Mouse (Mus musculus): ENCODE results near the gene Tiam2. TPM values are rescaled to one million over a fixed set of nuclear protein-coding genes. Genes with fewer than 3 reads are reported as not detected.

The Tiam2 gene
- polyA plus RNA-seq, 1 experiment = 0.35 TPM

- TF ChIP-seq FLI1 (IDR thresholded peaks at IDR 0.05; ENCODE audit: low read length) (no peak), GATA1 (IDR thresholded peaks at IDR 0.05; ENCODE audit: borderline replicate concordance, low read length) (no peak)
Measured at GRCm38 (mm10) chr17:3412771-3413170, 86.4 kb downstream of the Tiam2 start.

GRCm38 (mm10) chr17:3415580-3415979 lies 89.2 kb downstream of the Tiam2 start:
- Histone ChIP-seq H3K4me3 (replicated peaks) (no peak overlapping the region), H3K27me3 (replicated peaks) (peaks cover 4% of the 10 kb centered on the region), H3K4me1 (no peaks in the 10 kb centered on the region), H3K36me3 (replicated peaks; ENCODE audit: low read length) (no peaks in the 10 kb centered on the region), H3K9me3 (no peaks in the 10 kb centered on the region)
- no peak for TF ChIP-seq FLI1 (IDR thresholded peaks at IDR 0.05; ENCODE audit: low read length)

More at GRCm38 (mm10) chr17:3412771-3413170, 86.4 kb downstream of the Tiam2 start:
- H3K36me3 ChIP-seq (replicated peaks; ENCODE audit: low read length) = no peaks in the 10 kb centered on the region
- H3K4me1 ChIP-seq = no peaks in the 10 kb centered on the region
- H3K9me3 ChIP-seq = no peaks in the 10 kb centered on the region
- H3K27me3 ChIP-seq (replicated peaks) = peaks cover 4% of the 10 kb centered on the region
- H3K4me3 ChIP-seq (replicated peaks) = no peak overlapping the region

- Histone ChIP-seq H3K4me3 (replicated peaks) (no peak overlapping the region), H3K27me3 (replicated peaks) (peaks cover 4% of the 10 kb centered on the region), H3K36me3 (replicated peaks; ENCODE audit: low read length) (no peaks in the 10 kb centered on the region), H3K4me1 (no peaks in the 10 kb centered on the region), H3K9me3 (no peaks in the 10 kb centered on the region)
- TF ChIP-seq GATA1 (IDR thresholded peaks at IDR 0.05; ENCODE audit: borderline replicate concordance, low read length) (no peak), FLI1 (IDR thresholded peaks at IDR 0.05; ENCODE audit: low read length) (no peak)
Measured at GRCm38 (mm10) chr17:3416401-3416800, 90.0 kb downstream of the Tiam2 start.

GRCm38 (mm10) chr17:3419368-3419928 lies 93.1 kb downstream of the Tiam2 start:
- TF ChIP-seq GATA1 (IDR thresholded peaks at IDR 0.05; ENCODE audit: borderline replicate concordance, low read length) = no peak
- TF ChIP-seq FLI1 (IDR thresholded peaks at IDR 0.05; ENCODE audit: low read length) = no peak
- H3K9me3 ChIP-seq = no peaks in the 10 kb centered on the region
- no peaks in the 10 kb centered on the region for H3K4me1 ChIP-seq
- peaks cover 3% of the 10 kb centered on the region for H3K27me3 ChIP-seq (replicated peaks)
- H3K4me3 ChIP-seq (replicated peaks) = no peak overlapping the region
- no peaks in the 10 kb centered on the region for H3K36me3 ChIP-seq (replicated peaks; ENCODE audit: low read length)

- TF ChIP-seq FLI1 (IDR thresholded peaks at IDR 0.05; ENCODE audit: low read length) (no peak), GATA1 (IDR thresholded peaks at IDR 0.05; ENCODE audit: borderline replicate concordance, low read length) (no peak)
- no peaks in the 10 kb centered on the region for H3K4me1 ChIP-seq
- H3K27me3 ChIP-seq (replicated peaks) = peaks cover 1% of the 10 kb centered on the region
- H3K36me3 ChIP-seq (replicated peaks; ENCODE audit: low read length) = no peaks in the 10 kb centered on the region
- no peaks in the 10 kb centered on the region for H3K9me3 ChIP-seq
- H3K4me3 ChIP-seq (replicated peaks) = no peak overlapping the region
Measured at GRCm38 (mm10) chr17:3420148-3420547, 93.8 kb downstream of the Tiam2 start.

GRCm38 (mm10) chr17:3423416-3423815 lies 97.0 kb downstream of the Tiam2 start:
- no peak overlapping the region for H3K4me3 ChIP-seq (replicated peaks)
- H3K9me3 ChIP-seq = no peaks in the 10 kb centered on the region
- no peaks in the 10 kb centered on the region for H3K36me3 ChIP-seq (replicated peaks; ENCODE audit: low read length)
- H3K27me3 ChIP-seq (replicated peaks) = no peaks in the 10 kb centered on the region
- TF ChIP-seq FLI1 (IDR thresholded peaks at IDR 0.05; ENCODE audit: low read length) (no peak), GATA1 (IDR thresholded peaks at IDR 0.05; ENCODE audit: borderline replicate concordance, low read length) (no peak)
- H3K4me1 ChIP-seq = no peaks in the 10 kb centered on the region

- Histone ChIP-seq H3K4me1 (no peaks in the 10 kb centered on the region), H3K27me3 (replicated peaks) (no peaks in the 10 kb centered on the region), H3K4me3 (replicated peaks) (no peak overlapping the region), H3K36me3 (replicated peaks; ENCODE audit: low read length) (no peaks in the 10 kb centered on the region), H3K9me3 (no peaks in the 10 kb centered on the region)
- TF ChIP-seq FLI1 (IDR thresholded peaks at IDR 0.05; ENCODE audit: low read length) (no peak), GATA1 (IDR thresholded peaks at IDR 0.05; ENCODE audit: borderline replicate concordance, low read length) (no peak)
Measured at GRCm38 (mm10) chr17:3428659-3429058, 102.3 kb downstream of the Tiam2 start.

- no peaks in the 10 kb centered on the region for H3K4me1 ChIP-seq
- no peak overlapping the region for H3K4me3 ChIP-seq (replicated peaks)
- TF ChIP-seq GATA1 (IDR thresholded peaks at IDR 0.05; ENCODE audit: borderline replicate concordance, low read length) (no peak), FLI1 (IDR thresholded peaks at IDR 0.05; ENCODE audit: low read length) (no peak)
- H3K27me3 ChIP-seq (replicated peaks) = peaks cover 5% of the 10 kb centered on the region
- H3K9me3 ChIP-seq = no peaks in the 10 kb centered on the region
- H3K36me3 ChIP-seq (replicated peaks; ENCODE audit: low read length) = no peaks in the 10 kb centered on the region
Measured at GRCm38 (mm10) chr17:3432590-3433498, 106.5 kb downstream of the Tiam2 start.

- H3K4me1 ChIP-seq = no peaks in the 10 kb centered on the region
- TF ChIP-seq GATA1 (IDR thresholded peaks at IDR 0.05; ENCODE audit: borderline replicate concordance, low read length) (no peak), FLI1 (IDR thresholded peaks at IDR 0.05; ENCODE audit: low read length) (no peak)
- H3K9me3 ChIP-seq = no peaks in the 10 kb centered on the region
- peaks cover 5% of the 10 kb centered on the region for H3K27me3 ChIP-seq (replicated peaks)
- H3K36me3 ChIP-seq (replicated peaks; ENCODE audit: low read length) = no peaks in the 10 kb centered on the region
- no peak overlapping the region for H3K4me3 ChIP-seq (replicated peaks)
Measured at GRCm38 (mm10) chr17:3433521-3434271, 107.3 kb downstream of the Tiam2 start.

Measured in megakaryocyte, embryonic 14.5 days (primary cell).